Mouse (Mus musculus): ENCODE measurements around the gene Krt7. TPM values are rescaled to one million over a fixed set of nuclear protein-coding genes. Genes with fewer than 3 reads are reported as not detected.

The Krt7 gene
- polyA plus RNA-seq, 1 experiment from 2014 or later = 10.6 TPM

- Histone ChIP-seq H3K4me3 (ENCODE audit: low read depth, low read length) (no peak overlapping the region), H3K27ac (ENCODE audit: low read depth, low read length) (no peak overlapping the region), H3K4me2 (ENCODE audit: low read depth) (no peak overlapping the region), H3K27me3 (ENCODE audit: control insufficient read depth, insufficient read depth, low read length) (no peaks in the 10 kb centered on the region), H3K36me3 (ENCODE audit: control insufficient read depth, insufficient read depth, low read length) (no peaks in the 10 kb centered on the region), H3K4me1 (ENCODE audit: control insufficient read depth, insufficient read depth, low read length) (no peaks in the 10 kb centered on the region), H3K9ac (ENCODE audit: low read length) (no peak overlapping the region), H3K9me3 (ENCODE audit: control insufficient read depth, low read length) (no peaks in the 10 kb centered on the region)
- WGBS = 77% methylated on average over 11 of the region's 11 CpGs
- DNase-seq (ENCODE audit: low spot score) (no peak), ATAC-seq (ENCODE audit: insufficient read depth, low FRiP score, low TSS enrichment) (no peak)
Observed at GRCm38 (mm10) chr15:101446572-101446971, 35.7 kb downstream of the Krt7 start.

- WGBS = 75% methylated on average over 2 of the region's 2 CpGs
- ATAC-seq (ENCODE audit: insufficient read depth, low FRiP score, low TSS enrichment) (no peak), DNase-seq (ENCODE audit: low spot score) (no peak)
- H3K36me3 ChIP-seq (ENCODE audit: control insufficient read depth, insufficient read depth, low read length) = no peaks in the 10 kb centered on the region
- no peaks in the 10 kb centered on the region for H3K9me3 ChIP-seq (ENCODE audit: control insufficient read depth, low read length)
- no peaks in the 10 kb centered on the region for H3K4me1 ChIP-seq (ENCODE audit: control insufficient read depth, insufficient read depth, low read length)
- H3K4me2 ChIP-seq (ENCODE audit: low read depth) = no peak within 1 kb of the TSS
- H3K27me3 ChIP-seq (ENCODE audit: control insufficient read depth, insufficient read depth, low read length) = no peaks in the 10 kb centered on the region
- H3K27ac ChIP-seq (ENCODE audit: low read depth, low read length) = no peak within 1 kb of the TSS
- H3K9ac ChIP-seq (ENCODE audit: low read length) = no peak within 1 kb of the TSS
- H3K4me3 ChIP-seq (ENCODE audit: low read depth, low read length) = no peak within 1 kb of the TSS
Observed at GRCm38 (mm10) chr15:101447444-101447843, 36.6 kb downstream of the Krt7 start, which contains the start of gene Krt88. TSS of gene Krt88 (plus strand) at chr15:101447744.

- H3K9me3 ChIP-seq (ENCODE audit: control insufficient read depth, low read length) = no peaks in the 10 kb centered on the region
- 6% methylated on average over 13 of the region's 13 CpGs for WGBS
- peak overlapping the region; percentile 15; the same call in 1 of the 2 replicates for H3K4me2 ChIP-seq (ENCODE audit: low read depth)
- H3K27ac ChIP-seq (ENCODE audit: low read depth, low read length) = no peak overlapping the region
- H3K9ac ChIP-seq (ENCODE audit: low read length) = no peak overlapping the region
- DNase-seq (ENCODE audit: low spot score) (peak; percentile 82), ATAC-seq (ENCODE audit: insufficient read depth, low FRiP score, low TSS enrichment) (peak; percentile 45; the same call in 1 of the 2 replicates)
- no peaks in the 10 kb centered on the region for H3K27me3 ChIP-seq (ENCODE audit: control insufficient read depth, insufficient read depth, low read length)
- H3K4me1 ChIP-seq (ENCODE audit: control insufficient read depth, insufficient read depth, low read length) = no peaks in the 10 kb centered on the region
- no peaks in the 10 kb centered on the region for H3K36me3 ChIP-seq (ENCODE audit: control insufficient read depth, insufficient read depth, low read length)
- no peak overlapping the region for H3K4me3 ChIP-seq (ENCODE audit: low read depth, low read length)
Observed at GRCm38 (mm10) chr15:101453093-101453736, 42.4 kb downstream of the Krt7 start.

DNA sequence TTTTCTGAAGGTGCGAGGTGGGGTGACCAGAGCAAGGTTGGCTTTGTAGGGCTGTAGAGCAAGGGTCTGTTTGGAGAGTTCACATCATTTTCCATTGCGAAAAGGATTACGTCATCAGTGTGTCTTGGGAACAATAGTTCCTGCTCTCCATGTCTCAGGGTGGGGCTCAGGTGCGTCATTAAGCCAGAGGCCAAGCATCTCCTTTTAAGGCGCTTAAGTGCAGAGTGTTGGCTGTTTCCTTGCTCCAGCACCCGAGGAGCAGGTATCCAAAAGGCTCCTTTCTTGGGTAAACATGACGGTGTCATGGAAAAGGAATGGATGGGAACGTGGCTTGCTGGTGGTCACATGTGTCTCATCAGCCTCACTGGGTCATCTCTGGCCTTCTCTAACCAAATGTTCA is 43.9 kb downstream of the Krt7 start:
- no peaks in the 10 kb centered on the region for H3K9me3 ChIP-seq (ENCODE audit: control insufficient read depth, low read length)
- no peaks in the 10 kb centered on the region for H3K27me3 ChIP-seq (ENCODE audit: control insufficient read depth, insufficient read depth, low read length)
- H3K9ac ChIP-seq (ENCODE audit: low read length) = no peak overlapping the region
- no peak overlapping the region for H3K27ac ChIP-seq (ENCODE audit: low read depth, low read length)
- no peaks in the 10 kb centered on the region for H3K36me3 ChIP-seq (ENCODE audit: control insufficient read depth, insufficient read depth, low read length)
- WGBS = 85% methylated on average over 8 of the region's 8 CpGs
- no peak for DNase-seq (ENCODE audit: low spot score)
- H3K4me3 ChIP-seq (ENCODE audit: low read depth, low read length) = no peak overlapping the region
- H3K4me2 ChIP-seq (ENCODE audit: low read depth) = no peak overlapping the region
- no peaks in the 10 kb centered on the region for H3K4me1 ChIP-seq (ENCODE audit: control insufficient read depth, insufficient read depth, low read length)
- no peak for ATAC-seq (ENCODE audit: insufficient read depth, low FRiP score, low TSS enrichment)

- ATAC-seq (ENCODE audit: insufficient read depth, low FRiP score, low TSS enrichment) (no peak), DNase-seq (ENCODE audit: low spot score) (no peak)
- H3K4me2 ChIP-seq (ENCODE audit: low read depth) = no peak overlapping the region
- H3K4me3 ChIP-seq (ENCODE audit: low read depth, low read length) = no peak overlapping the region
- no peaks in the 10 kb centered on the region for H3K9me3 ChIP-seq (ENCODE audit: control insufficient read depth, low read length)
- H3K36me3 ChIP-seq (ENCODE audit: control insufficient read depth, insufficient read depth, low read length) = no peaks in the 10 kb centered on the region
- no peaks in the 10 kb centered on the region for H3K27me3 ChIP-seq (ENCODE audit: control insufficient read depth, insufficient read depth, low read length)
- no peak overlapping the region for H3K9ac ChIP-seq (ENCODE audit: low read length)
- H3K27ac ChIP-seq (ENCODE audit: low read depth, low read length) = no peak overlapping the region
- H3K4me1 ChIP-seq (ENCODE audit: control insufficient read depth, insufficient read depth, low read length) = no peaks in the 10 kb centered on the region
- 86% methylated on average over 2 of the region's 2 CpGs for WGBS
Observed at GRCm38 (mm10) chr15:101455292-101455691, 44.4 kb downstream of the Krt7 start.

GRCm38 (mm10) chr15:101455891-101456290 is 45.0 kb downstream of the Krt7 start:
- no peak overlapping the region for H3K4me2 ChIP-seq (ENCODE audit: low read depth)
- no peak overlapping the region for H3K9ac ChIP-seq (ENCODE audit: low read length)
- WGBS = 91% methylated on average over 6 of the region's 6 CpGs
- DNase-seq (ENCODE audit: low spot score) (no peak), ATAC-seq (ENCODE audit: insufficient read depth, low FRiP score, low TSS enrichment) (no peak)
- H3K4me3 ChIP-seq (ENCODE audit: low read depth, low read length) = no peak overlapping the region
- H3K9me3 ChIP-seq (ENCODE audit: control insufficient read depth, low read length) = no peaks in the 10 kb centered on the region
- H3K27ac ChIP-seq (ENCODE audit: low read depth, low read length) = no peak overlapping the region
- H3K27me3 ChIP-seq (ENCODE audit: control insufficient read depth, insufficient read depth, low read length) = no peaks in the 10 kb centered on the region
- no peaks in the 10 kb centered on the region for H3K36me3 ChIP-seq (ENCODE audit: control insufficient read depth, insufficient read depth, low read length)
- no peaks in the 10 kb centered on the region for H3K4me1 ChIP-seq (ENCODE audit: control insufficient read depth, insufficient read depth, low read length)

DNA sequence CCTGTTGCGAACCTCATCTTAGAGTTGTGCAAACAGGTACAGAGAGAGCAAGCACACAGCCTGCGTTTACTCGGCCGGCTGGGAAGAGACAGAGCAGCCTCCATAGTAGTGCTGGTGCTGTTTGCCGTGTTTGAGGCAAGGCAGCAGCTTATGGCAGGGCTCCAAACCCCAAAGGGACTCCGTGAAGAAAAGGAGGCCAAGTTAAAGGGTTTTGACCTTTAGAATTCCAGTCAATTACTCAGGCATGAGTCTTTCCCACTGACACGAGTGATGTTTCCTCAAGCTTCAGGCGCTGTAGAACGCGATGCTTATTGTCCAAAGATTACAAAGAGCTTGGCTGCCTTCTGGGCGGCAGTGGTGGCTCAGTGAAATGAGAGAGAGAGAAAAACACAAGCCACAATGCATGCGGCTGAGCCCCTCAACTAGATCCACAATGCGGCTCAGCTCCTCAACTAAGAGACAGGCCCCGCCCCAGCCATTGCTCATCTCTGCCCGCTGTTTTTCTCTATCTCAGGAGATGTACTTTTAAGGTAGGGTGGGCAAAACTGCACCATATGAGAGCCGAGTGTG is 47.6 kb downstream of the Krt7 start:
- no peaks in the 10 kb centered on the region for H3K27me3 ChIP-seq (ENCODE audit: control insufficient read depth, insufficient read depth, low read length)
- no peak for ATAC-seq (ENCODE audit: insufficient read depth, low FRiP score, low TSS enrichment)
- no peaks in the 10 kb centered on the region for H3K9me3 ChIP-seq (ENCODE audit: control insufficient read depth, low read length)
- no peak overlapping the region for H3K4me2 ChIP-seq (ENCODE audit: low read depth)
- H3K9ac ChIP-seq (ENCODE audit: low read length) = no peak overlapping the region
- no peak for DNase-seq (ENCODE audit: low spot score)
- H3K4me3 ChIP-seq (ENCODE audit: low read depth, low read length) = no peak overlapping the region
- WGBS = 66% methylated on average over 16 of the region's 16 CpGs
- H3K4me1 ChIP-seq (ENCODE audit: control insufficient read depth, insufficient read depth, low read length) = no peaks in the 10 kb centered on the region
- H3K27ac ChIP-seq (ENCODE audit: low read depth, low read length) = no peak overlapping the region
- H3K36me3 ChIP-seq (ENCODE audit: control insufficient read depth, insufficient read depth, low read length) = no peaks in the 10 kb centered on the region

GRCm38 (mm10) chr15:101459283-101459682 is 48.4 kb downstream of the Krt7 start:
- Histone ChIP-seq H3K9me3 (ENCODE audit: control insufficient read depth, low read length) (no peaks in the 10 kb centered on the region), H3K36me3 (ENCODE audit: control insufficient read depth, insufficient read depth, low read length) (no peaks in the 10 kb centered on the region), H3K4me2 (ENCODE audit: low read depth) (no peak overlapping the region), H3K27me3 (ENCODE audit: control insufficient read depth, insufficient read depth, low read length) (no peaks in the 10 kb centered on the region), H3K9ac (ENCODE audit: low read length) (no peak overlapping the region), H3K4me1 (ENCODE audit: control insufficient read depth, insufficient read depth, low read length) (no peaks in the 10 kb centered on the region), H3K4me3 (ENCODE audit: low read depth, low read length) (no peak overlapping the region), H3K27ac (ENCODE audit: low read depth, low read length) (no peak overlapping the region)
- DNase-seq (ENCODE audit: low spot score) = no peak
- ATAC-seq (ENCODE audit: insufficient read depth, low FRiP score, low TSS enrichment) = no peak
- 76% methylated on average over 14 of the region's 14 CpGs for WGBS

- H3K9me3 ChIP-seq (ENCODE audit: control insufficient read depth, low read length) = no peaks in the 10 kb centered on the region
- no peaks in the 10 kb centered on the region for H3K36me3 ChIP-seq (ENCODE audit: control insufficient read depth, insufficient read depth, low read length)
- DNase-seq (ENCODE audit: low spot score) = no peak
- 78% methylated on average over 13 of the region's 13 CpGs for WGBS
- no peak within 1 kb of the TSS for H3K4me2 ChIP-seq (ENCODE audit: low read depth)
- H3K4me1 ChIP-seq (ENCODE audit: control insufficient read depth, insufficient read depth, low read length) = no peaks in the 10 kb centered on the region
- no peak for ATAC-seq (ENCODE audit: insufficient read depth, low FRiP score, low TSS enrichment)
- no peak within 1 kb of the TSS for H3K9ac ChIP-seq (ENCODE audit: low read length)
- H3K27ac ChIP-seq (ENCODE audit: low read depth, low read length) = no peak within 1 kb of the TSS
- H3K27me3 ChIP-seq (ENCODE audit: control insufficient read depth, insufficient read depth, low read length) = no peaks in the 10 kb centered on the region
- H3K4me3 ChIP-seq (ENCODE audit: low read depth, low read length) = no peak within 1 kb of the TSS
Observed at GRCm38 (mm10) chr15:101463651-101464050, 52.8 kb downstream of the Krt7 start, which contains the start of gene Krt81. TSS of gene Krt81 (minus strand) at chr15:101463751.

Data from neural tube, embryonic 11.5 days (tissue).